Mouse (Mus musculus) MEL (cell line): ENCODE measurements around the gene Syt1.

ENCODE experiments used
- CTCF ChIP-seq, 3 experiments: IDR thresholded peaks in 2 of 3; conservative IDR thresholded peaks in 1 of 3; 2 replicates each; pipeline ENCODE4 v1.5.1; 2011 to 2012; ENCODE audit warnings: low read length in 3 of 3, low read depth in 2 of 3, mild to moderate bottlenecking in 2 of 3, improper control_type of control experiment in 1 of 3, inconsistent platforms in 1 of 3, mixed read lengths in 1 of 3, moderate library complexity in 1 of 3; ENCODE audit not compliant: control insufficient read depth in 1 of 3, insufficient read depth in 1 of 3, poor library complexity in 1 of 3, severe bottlenecking in 1 of 3
- GABPA ChIP-seq: IDR thresholded peaks from 2 replicates; pipeline ENCODE4 v1.6.1; 2012; ENCODE audit warnings: low read depth, mild to moderate bottlenecking, inconsistent platforms, low read length, improper control_type of control experiment, moderate library complexity
- JUND ChIP-seq: IDR thresholded peaks from 2 replicates; pipeline ENCODE4 v1.6.1; 2011; ENCODE audit warnings: low read depth, mild to moderate bottlenecking, improper control_type of control experiment, low read length
- MAZ ChIP-seq: IDR thresholded peaks from 2 replicates; pipeline ENCODE4 v1.6.1; 2012; ENCODE audit warnings: low read depth, mild to moderate bottlenecking, inconsistent platforms, low read length, improper control_type of control experiment
- NELFE ChIP-seq: IDR thresholded peaks from 2 replicates; pipeline ENCODE4 v1.6.1; 2011; ENCODE audit warnings: low read depth, low read length, improper control_type of control experiment
- POLR2A ChIP-seq, 2 experiments: IDR thresholded peaks; 2 replicates each; pipeline ENCODE4 v1.6.1; 2011 to 2012; ENCODE audit warnings: low read length in 2 of 2, mild to moderate bottlenecking in 2 of 2, control low read depth in 1 of 2, improper control_type of control experiment in 1 of 2, low read depth in 1 of 2, moderate library complexity in 1 of 2; ENCODE audit not compliant: control insufficient read depth in 1 of 2, insufficient read depth in 1 of 2, poor library complexity in 1 of 2
- USF1 ChIP-seq: IDR thresholded peaks from 2 replicates; pipeline ENCODE4 v1.6.1; 2014; ENCODE audit warnings: low read depth, mild to moderate bottlenecking, inconsistent platforms, low read length, improper control_type of control experiment, moderate library complexity
- USF2 ChIP-seq, 2 experiments: IDR thresholded peaks; 2 replicates each; pipeline ENCODE4 v1.6.1; 2011 to 2012; ENCODE audit warnings: improper control_type of control experiment in 2 of 2, low read length in 2 of 2, borderline replicate concordance in 1 of 2, inconsistent platforms in 1 of 2, low read depth in 1 of 2, mild to moderate bottlenecking in 1 of 2; ENCODE audit not compliant: insufficient read depth in 1 of 2
- ZC3H11A ChIP-seq: IDR thresholded peaks from 2 replicates; pipeline ENCODE4 v1.6.1; 2012; ENCODE audit warnings: low read depth, mild to moderate bottlenecking, inconsistent platforms, low read length, improper control_type of control experiment

DNA sequence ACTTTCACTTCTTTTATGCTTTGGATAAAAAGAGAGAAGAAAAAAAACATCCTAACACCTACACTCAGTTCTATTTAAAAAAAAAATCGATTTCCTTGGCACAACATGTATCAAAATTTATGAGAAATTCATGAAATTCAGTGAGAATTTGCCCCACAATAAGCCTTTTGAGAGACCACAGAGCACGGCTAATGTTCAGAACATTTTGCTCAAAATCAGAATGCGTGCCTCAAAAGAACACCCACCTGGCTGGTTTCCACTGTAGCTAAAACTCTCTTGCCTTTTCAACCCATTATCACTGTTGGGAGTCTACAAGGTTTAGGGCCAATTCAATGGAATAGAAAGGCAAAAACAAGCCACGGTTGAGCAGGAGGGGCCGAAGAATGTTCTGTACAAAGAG lies 390.9 kb downstream of the Syt1 start:
- TF ChIP-seq NELFE: no peak
- no peak for TF ChIP-seq CTCF (IDR thresholded peaks at IDR 0.05 in 2 of 3, conservative IDR thresholded peaks at IDR 0.05 in 1 of 3; ENCODE audit: control insufficient read depth in 1 of 3, insufficient read depth in 1 of 3, low read depth in 2 of 3, low read length in 3 of 3, poor library complexity in 1 of 3, severe bottlenecking in 1 of 3)
- no peak for TF ChIP-seq GABPA
- no peak for TF ChIP-seq MAZ
- no peak for TF ChIP-seq USF2 (IDR thresholded peaks at IDR 0.05; ENCODE audit: borderline replicate concordance in 1 of 2, insufficient read depth in 1 of 2, low read depth in 1 of 2, low read length in 2 of 2)
- no peak for TF ChIP-seq POLR2A (IDR thresholded peaks at IDR 0.05; ENCODE audit: control insufficient read depth in 1 of 2, insufficient read depth in 1 of 2, low read depth in 1 of 2, low read length in 2 of 2, poor library complexity in 1 of 2)
- no peak for TF ChIP-seq USF1
- no peak for TF ChIP-seq ZC3H11A
- no peak for TF ChIP-seq JUND
